Mouse (Mus musculus) T-cell, adult 2 months (primary cell): ENCODE results near the gene Gm11758.
"Not testable (repeated sequence)": the region's sequence is repeated elsewhere in the genome, so short reads cannot be mapped to it uniquely, and the experiment has no call there.

Experiments
- DNase-seq: peaks from one replicate; pipeline ENCODE4 v3.0.0; 2022; ENCODE audit warnings: low spot score

Gm11758 gene

GRCm38 (mm10) chr4:73876166-73876565, at the start of gene Gm11758:
Gene Gm11758, minus strand, starts transcription at chr4:73876266.
- not testable (repeated sequence) for DNase-seq

GRCm38 (mm10) chr4:73920660-73921059, 44.6 kb upstream of the Gm11758 start, which contains the start of gene Gm11756:
Gene Gm11756, minus strand, starts transcription at chr4:73920760.
- not testable (repeated sequence) for DNase-seq

GRCm38 (mm10) chr4:73905853-73906252, 29.8 kb upstream of the Gm11758 start, which contains the start of gene Gm13871:
Gene Gm13871, minus strand, starts transcription at chr4:73905953.
- not testable (repeated sequence) for DNase-seq

- not testable (repeated sequence) for DNase-seq
These were observed 14.9 kb upstream of the Gm11758 start, which contains the start of gene Gm11757 for GRCm38 (mm10) chr4:73891012-73891411. Gene Gm11757, minus strand, starts transcription at chr4:73891112.

GRCm38 (mm10) chr4:73826587-73826986, 49.5 kb downstream of the Gm11758 start:
- no peak for DNase-seq
